Mouse (Mus musculus) lung, postnatal 36 days (tissue): ENCODE results near the gene Cdc42bpa.
A peak's percentile ranks its signal among the peaks of the same experiment; 100 is the strongest.

Experiments
- DNase-seq: peaks from one replicate; pipeline ENCODE4 v3.0.0; 2022; ENCODE audit warnings: mixed read lengths

Gene Cdc42bpa

DNA sequence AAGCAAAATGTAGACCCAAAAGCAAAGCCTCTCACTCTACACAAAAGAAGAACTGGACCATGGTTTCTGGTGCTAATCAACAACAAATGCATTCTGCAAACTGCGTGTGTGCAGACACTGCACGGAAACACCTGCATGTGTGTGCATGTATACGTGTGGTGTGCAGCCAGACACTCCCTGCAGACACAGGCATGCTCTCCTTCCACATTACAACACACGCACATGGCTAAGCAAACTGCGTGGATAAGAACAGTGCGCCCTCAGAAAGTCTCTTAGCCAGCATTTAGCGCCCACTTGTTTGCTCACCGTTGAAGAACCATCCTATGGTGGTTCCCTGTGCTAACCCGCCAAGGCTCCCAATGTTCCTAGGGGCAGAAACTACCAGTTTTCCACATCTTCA, 233.8 kb downstream of the Cdc42bpa start:
- no peak for DNase-seq

DNA sequence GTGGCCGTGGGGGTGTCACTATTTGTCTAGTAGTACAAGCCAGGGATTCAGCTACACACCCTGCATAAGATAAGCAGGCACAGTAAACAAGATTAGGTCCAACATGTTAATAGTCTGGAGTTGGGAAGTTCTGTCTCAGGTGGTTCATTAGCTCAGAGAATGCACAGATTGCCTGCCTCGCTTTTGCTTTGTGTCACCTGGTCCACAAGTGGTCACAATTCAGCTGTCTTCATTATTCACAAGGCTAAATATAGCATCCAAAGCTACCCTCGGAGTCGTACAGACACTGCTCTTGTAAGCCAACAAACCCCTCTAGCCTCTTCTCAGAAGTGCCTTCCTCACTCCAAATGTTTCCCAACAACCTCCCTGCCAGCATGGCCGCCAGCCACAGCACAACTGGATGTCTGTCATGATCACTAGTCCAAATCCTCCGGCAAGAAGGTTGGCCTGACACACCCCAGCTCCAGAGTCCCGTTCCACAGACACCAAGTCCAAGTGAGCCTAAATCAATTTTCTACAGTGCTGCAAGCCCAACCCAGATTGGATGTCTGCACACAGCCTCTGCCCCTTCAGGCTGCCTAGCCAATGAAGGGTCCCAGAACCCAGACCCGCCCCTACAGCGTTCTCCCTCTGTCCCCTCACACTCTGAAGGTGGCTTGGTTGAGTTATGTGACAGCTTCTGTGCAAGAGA, 234.7 kb downstream of the Cdc42bpa start:
- peak; percentile 57 for DNase-seq

- DNase-seq, result peak; percentile 99
Measured at GRCm38 (mm10) chr1:180195703-180196381, 235.6 kb downstream of the Cdc42bpa start.

- DNase-seq, result no peak
Measured at GRCm38 (mm10) chr1:180196508-180196907, 236.2 kb downstream of the Cdc42bpa start.

DNA sequence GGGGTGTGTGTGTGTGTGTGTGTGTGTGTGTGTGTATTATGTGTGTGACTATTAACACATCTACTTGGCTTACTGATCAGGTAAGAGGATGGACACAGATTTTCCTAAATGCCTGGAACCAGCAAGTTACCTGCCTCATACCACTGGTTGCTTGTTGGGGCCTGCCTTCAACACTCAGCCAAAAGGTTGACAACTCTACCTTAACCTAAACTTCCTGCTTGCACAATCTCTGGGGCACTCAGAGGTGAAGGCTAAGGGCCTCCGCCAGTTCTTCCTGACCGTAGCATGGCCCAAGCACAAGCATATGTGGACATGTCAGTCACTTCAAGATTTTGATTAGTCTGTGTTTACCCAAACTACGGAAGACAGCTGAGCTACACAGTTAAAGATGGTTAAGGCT, 237.7 kb downstream of the Cdc42bpa start:
- DNase-seq, result peak; percentile 16

- DNase-seq, result no peak
Measured at GRCm38 (mm10) chr1:180198959-180199714, 238.9 kb downstream of the Cdc42bpa start, which contains the start of gene Coq8a. TSS of gene Coq8a (minus strand) at chr1:180199602.

DNA sequence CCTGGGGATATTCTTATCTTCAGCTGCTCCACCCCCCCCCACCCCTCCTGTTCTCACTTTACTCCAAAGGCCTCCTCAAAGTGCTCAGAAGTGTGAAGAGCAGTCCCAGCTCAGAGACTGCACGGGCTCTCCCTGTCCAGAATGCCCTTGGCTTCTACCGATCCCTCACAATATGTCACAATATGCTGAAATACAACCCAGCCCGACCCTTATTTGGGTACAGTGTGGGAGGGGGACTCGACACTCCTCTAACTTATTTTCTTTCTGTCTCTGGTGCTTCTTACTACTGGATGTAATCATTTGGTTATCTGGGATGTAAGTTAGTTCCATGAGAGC, 239.4 kb downstream of the Cdc42bpa start:
- DNase-seq, result no peak

- DNase-seq, result no peak
Measured at GRCm38 (mm10) chr1:180200722-180201121, 240.4 kb downstream of the Cdc42bpa start.

DNA sequence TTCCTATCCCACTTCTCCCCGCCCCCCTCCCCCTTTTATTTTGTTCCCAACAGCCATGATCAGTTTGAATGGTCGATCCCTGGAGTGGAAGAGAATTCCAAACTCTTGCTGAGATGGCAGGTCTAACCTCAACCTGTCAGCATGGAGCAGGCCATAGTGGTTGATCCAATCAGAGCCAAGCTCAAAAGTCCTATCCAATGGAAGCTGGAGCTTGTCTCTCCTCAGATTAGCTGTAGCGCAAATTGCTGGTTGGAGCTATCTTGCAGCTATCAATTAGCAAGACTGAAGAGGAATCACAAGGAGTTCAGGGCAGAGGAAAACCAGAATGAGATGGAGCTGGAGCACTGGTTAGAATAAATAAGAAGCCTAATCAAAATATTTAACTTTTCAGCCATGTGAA, 248.1 kb downstream of the Cdc42bpa start:
- no peak for DNase-seq

GRCm38 (mm10) chr1:180210031-180210432, 249.8 kb downstream of the Cdc42bpa start:
- DNase-seq, result no peak

DNA sequence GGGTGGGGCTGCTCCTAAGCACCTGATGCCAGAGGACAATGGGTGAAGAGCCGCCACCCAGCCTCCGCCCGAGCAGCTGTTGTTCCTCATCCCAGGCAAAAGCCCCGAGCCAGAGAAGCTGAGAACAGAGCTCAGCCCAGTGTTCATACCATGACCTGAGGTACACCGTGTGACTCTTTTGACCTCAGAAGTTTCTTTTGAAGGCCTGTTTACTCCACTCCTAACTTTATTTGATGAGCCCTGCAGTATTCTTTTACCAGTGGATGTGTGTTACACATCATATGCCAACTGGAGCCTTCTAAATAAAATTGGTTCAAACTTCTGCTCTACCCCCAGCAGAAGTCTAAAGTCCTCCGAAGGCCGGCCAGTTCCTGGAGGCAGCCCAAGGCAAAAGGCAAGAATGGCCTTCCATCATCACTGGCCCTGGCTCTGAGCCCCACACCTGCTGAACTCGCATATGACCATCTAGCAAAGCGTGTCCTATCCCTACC, 250.6 kb downstream of the Cdc42bpa start:
- no peak for DNase-seq

- DNase-seq, result no peak
Measured at GRCm38 (mm10) chr1:180212911-180213310, 252.6 kb downstream of the Cdc42bpa start.

DNA sequence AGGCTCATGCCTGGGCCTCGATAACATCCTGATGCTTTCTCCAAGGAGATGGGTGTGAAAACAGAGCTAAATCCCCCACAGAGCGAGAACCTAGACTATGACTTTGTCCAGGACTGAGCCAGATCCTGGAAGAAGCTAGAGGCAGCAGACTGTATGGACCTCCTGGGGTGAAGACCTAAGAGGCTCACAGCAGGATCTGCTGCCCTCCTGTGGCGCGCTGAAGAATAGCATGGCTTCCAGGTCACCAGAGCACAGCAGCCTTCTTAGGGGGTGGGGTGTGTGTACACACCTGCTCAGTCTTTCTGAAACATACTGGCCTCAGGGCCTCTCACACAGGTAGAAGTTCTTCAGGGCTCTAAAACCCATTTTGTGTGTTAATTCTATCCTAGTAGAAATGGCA, 254.8 kb downstream of the Cdc42bpa start:
- peak; percentile 79 for DNase-seq
